Mouse (Mus musculus) embryo, embryonic 10 days (tissue): ENCODE results near the gene Ccdc106.
"Not testable (repeated sequence)": the region's sequence is repeated elsewhere in the genome, so short reads cannot be mapped to it uniquely, and the experiment has no call there.

Experiments
- DNase-seq: peaks from one replicate; pipeline ENCODE4 v3.0.0-alpha.2; 2015; ENCODE audit warnings: low spot score

The Ccdc106 gene

GRCm38 (mm10) chr7:5051193-5052192, 31.1 kb downstream of the Ccdc106 start, which contains the start of gene Zfp580:
Gene Zfp580, plus strand, starts transcription at chr7:5051538.
- peak; percentile 82 for DNase-seq

- DNase-seq: peak; percentile 63
Observed at GRCm38 (mm10) chr7:5052438-5052837, 32.1 kb downstream of the Ccdc106 start.

- no peak for DNase-seq
Observed at GRCm38 (mm10) chr7:5052931-5053343, 32.6 kb downstream of the Ccdc106 start.

GRCm38 (mm10) chr7:5053456-5054179, 33.3 kb downstream of the Ccdc106 start:
- no peak for DNase-seq

- DNase-seq: peak; percentile 36
Observed at GRCm38 (mm10) chr7:5056651-5057263, 36.4 kb downstream of the Ccdc106 start.

GRCm38 (mm10) chr7:5057381-5057780, 37.0 kb downstream of the Ccdc106 start:
- DNase-seq: no peak

- DNase-seq: peak; percentile 52
Observed at GRCm38 (mm10) chr7:5057804-5058203, 37.5 kb downstream of the Ccdc106 start.

GRCm38 (mm10) chr7:5058631-5059030, 38.3 kb downstream of the Ccdc106 start:
- DNase-seq: no peak

- DNase-seq: no peak
Observed at GRCm38 (mm10) chr7:5059421-5059820, 39.1 kb downstream of the Ccdc106 start.

GRCm38 (mm10) chr7:5060239-5060731, 39.9 kb downstream of the Ccdc106 start:
- peak; percentile 95 for DNase-seq

- peak; percentile 99 for DNase-seq
Observed at GRCm38 (mm10) chr7:5060944-5061773, 40.8 kb downstream of the Ccdc106 start.

- peak; percentile 88 for DNase-seq
Observed at GRCm38 (mm10) chr7:5061774-5062359, 41.5 kb downstream of the Ccdc106 start, which contains the start of gene U2af2. Gene U2af2, plus strand, starts transcription at chr7:5062143.

- DNase-seq: peak; percentile 90
Observed at GRCm38 (mm10) chr7:5062360-5063001, 42.1 kb downstream of the Ccdc106 start.

- no peak for DNase-seq
Observed at GRCm38 (mm10) chr7:5064886-5065285, 44.5 kb downstream of the Ccdc106 start.

- no peak for DNase-seq
Observed at GRCm38 (mm10) chr7:5073586-5073985, 53.2 kb downstream of the Ccdc106 start.

- DNase-seq: no peak
Observed at GRCm38 (mm10) chr7:5074984-5075383, 54.6 kb downstream of the Ccdc106 start.

GRCm38 (mm10) chr7:5076931-5077330, 56.6 kb downstream of the Ccdc106 start:
- DNase-seq: no peak

- DNase-seq: not testable (repeated sequence)
Observed at GRCm38 (mm10) chr7:5079365-5080009, 59.1 kb downstream of the Ccdc106 start.

- DNase-seq: peak; percentile 99
Observed at GRCm38 (mm10) chr7:5080010-5080751, 59.8 kb downstream of the Ccdc106 start, which contains the start of gene Epn1. Gene Epn1, plus strand, starts transcription at chr7:5080235.
